Mouse (Mus musculus) Patski (cell line): Measurements from ENCODE around the gene Tbc1d8. TPM values are rescaled to one million over a fixed set of nuclear protein-coding genes. Genes with fewer than 3 reads are reported as not detected.

Source experiments
- ATAC-seq: fragments of 100-300 bp; one replicate; pipeline ENCODE4 v1.8.0; 2021
- CTCF ChIA-PET: fragments of 350-600 bp; sonication (Branson Sonifier 250); formaldehyde crosslinking; loops from one replicate; lab custom pipeline; 2022; ENCODE audit warnings: inconsistent platforms; lab: Charles Lee
- POLR2A ChIA-PET: fragments of 350-600 bp; sonication (Branson Sonifier 250); formaldehyde crosslinking; loops from one replicate; lab custom pipeline; 2022; ENCODE audit warnings: antibody characterized with exemption, inconsistent platforms; lab: Charles Lee
- DNase-seq: peaks from one replicate; pipeline ENCODE4 v3.0.0-alpha.2; 2011; ENCODE audit warnings: low read depth, low spot score
- H3K27me3 ChIP-seq: fragments of 371-371 bp; one replicate; pipeline ENCODE4 v1.5.1; 2021
- CTCF ChIP-seq: fragments of 100-300 bp; IDR thresholded peaks from one replicate; pipeline ENCODE4 v1.5.1; 2021
- in situ Hi-C: fragments of 300-500 bp; cut with MboI; formaldehyde crosslinking; loops from 3 replicates; pipeline ENCODE4 v1.11.1; 2018; ENCODE audit warnings: low pct_unique_long_range_greater_than_20kb, mixed read lengths
- polyA plus RNA-seq: library from polyadenylated mRNA; unstranded; gene quantifications from one replicate; pipeline ENCODE4 v1.2.3, GENCODE M21; 2021

Tbc1d8 gene
- polyA plus RNA-seq, 1 experiment from 2014 or later: 3.0 TPM

GRCm38 (mm10) chr1:39340647-39341046 is 137.9 kb downstream of the Tbc1d8 start:
- peak; percentile 19 for DNase-seq
- CTCF ChIA-PET: interaction anchor here (0.6 to 1.6 kb wide), 4 partner anchors 134 to 335 kb away, joined by 3 to 10 read pairs (median 4); no protein-coding TSS in a partner anchor
- in situ Hi-C loops: loop anchor here (5.0 kb wide), 2 partner anchors 138 to 328 kb away; no protein-coding TSS in a partner anchor
- H3K27me3 ChIP-seq: no peaks in the 10 kb centered on the region
- peak; percentile 86 for TF ChIP-seq CTCF
- ATAC-seq: no peak
- POLR2A ChIA-PET: no interaction called here

- no peak for TF ChIP-seq CTCF
- CTCF ChIA-PET: interaction anchor here (1.4 kb wide), 1 partner anchor 339 kb away, joined by 3 read pairs; no protein-coding TSS in a partner anchor
- H3K27me3 ChIP-seq: no peaks in the 10 kb centered on the region
- POLR2A ChIA-PET: no interaction called here
- in situ Hi-C loops: loop anchor here (5.0 kb wide), 2 partner anchors 138 to 328 kb away; no protein-coding TSS in a partner anchor
- DNase-seq (no peak), ATAC-seq (no peak)
Observed at GRCm38 (mm10) chr1:39340156-39340555, 138.4 kb downstream of the Tbc1d8 start.

GRCm38 (mm10) chr1:39339455-39339854 is 139.1 kb downstream of the Tbc1d8 start:
- CTCF ChIA-PET: interaction anchor here (1.4 kb wide), 1 partner anchor 338 kb away, joined by 3 read pairs; no protein-coding TSS in a partner anchor
- in situ Hi-C loops: no loop called here
- no peak for TF ChIP-seq CTCF
- POLR2A ChIA-PET: no interaction called here
- ATAC-seq: no peak
- no peak for DNase-seq
- no peaks in the 10 kb centered on the region for H3K27me3 ChIP-seq

- ATAC-seq (no peak), DNase-seq (no peak)
- POLR2A ChIA-PET: no interaction called here
- CTCF ChIA-PET: interaction anchor here (1.4 kb wide), 1 partner anchor 338 kb away, joined by 3 read pairs; no protein-coding TSS in a partner anchor
- in situ Hi-C loops: no loop called here
- no peak for TF ChIP-seq CTCF
- no peaks in the 10 kb centered on the region for H3K27me3 ChIP-seq
Observed at GRCm38 (mm10) chr1:39338831-39339230, 139.7 kb downstream of the Tbc1d8 start.

- ChIA-PET CTCF (interaction anchor here (0.7 kb wide), 1 partner anchor 172 kb away, joined by 3 read pairs; no protein-coding TSS in a partner anchor), POLR2A (no interaction called here)
- no peak for TF ChIP-seq CTCF
- in situ Hi-C loops: no loop called here
- H3K27me3 ChIP-seq: no peaks in the 10 kb centered on the region
- no peak for ATAC-seq
- DNase-seq: no peak
Observed at GRCm38 (mm10) chr1:39336788-39337187, 141.8 kb downstream of the Tbc1d8 start.

GRCm38 (mm10) chr1:39335561-39336196 is 142.9 kb downstream of the Tbc1d8 start:
- DNase-seq (no peak), ATAC-seq (no peak)
- ChIA-PET POLR2A (no interaction called here), CTCF (no interaction called here)
- TF ChIP-seq CTCF: no peak
- in situ Hi-C loops: no loop called here
- no peaks in the 10 kb centered on the region for H3K27me3 ChIP-seq

GRCm38 (mm10) chr1:39332456-39332855 is 146.1 kb downstream of the Tbc1d8 start:
- DNase-seq: no peak

GRCm38 (mm10) chr1:39330857-39331594 is 147.5 kb downstream of the Tbc1d8 start:
- TF ChIP-seq CTCF: no peak
- H3K27me3 ChIP-seq: no peaks in the 10 kb centered on the region
- in situ Hi-C loops: no loop called here
- DNase-seq (no peak), ATAC-seq (no peak)
- ChIA-PET CTCF (interaction anchor here (0.8 to 1.3 kb wide), 3 partner anchors 9 to 100 kb away, joined by 3 to 5 read pairs (median 3); no protein-coding TSS in a partner anchor), POLR2A (interaction anchor here (0.6 to 1.7 kb wide), 2 partner anchors 40 to 82 kb away, joined by 3 to 4 read pairs; no protein-coding TSS in a partner anchor)

More at GRCm38 (mm10) chr1:39332456-39332855, 146.1 kb downstream of the Tbc1d8 start:
- in situ Hi-C loops: no loop called here
- H3K27me3 ChIP-seq: no peaks in the 10 kb centered on the region
- no peak for ATAC-seq
- TF ChIP-seq CTCF: no peak
- ChIA-PET POLR2A (no interaction called here), CTCF (no interaction called here)

GRCm38 (mm10) chr1:39327546-39327945 is 151.0 kb downstream of the Tbc1d8 start:
- in situ Hi-C loops: no loop called here
- no peaks in the 10 kb centered on the region for H3K27me3 ChIP-seq
- CTCF ChIA-PET: no interaction called here
- POLR2A ChIA-PET: no interaction called here
- ATAC-seq: no peak
- no peak for TF ChIP-seq CTCF
- DNase-seq: no peak

- ATAC-seq: no peak
- ChIA-PET POLR2A (no interaction called here), CTCF (no interaction called here)
- H3K27me3 ChIP-seq: no peaks in the 10 kb centered on the region
- in situ Hi-C loops: no loop called here
- no peak for DNase-seq
- no peak for TF ChIP-seq CTCF
Observed at GRCm38 (mm10) chr1:39325228-39325627, 153.3 kb downstream of the Tbc1d8 start.
